Mouse (Mus musculus) liver, adult 2 months (tissue): ENCODE results near the gene Zdhhc9.

ENCODE experiments used
- CTCF ChIP-seq: fragments of 200-500 bp; IDR thresholded peaks from 2 replicates; pipeline ENCODE4 v1.5.1; 2011; ENCODE audit warnings: low read depth, low read length, control low read depth
- POLR2A ChIP-seq: fragments of 200-500 bp; IDR thresholded peaks from 2 replicates; pipeline ENCODE4 v1.6.1; 2011; ENCODE audit warnings: low read length, control low read depth; ENCODE audit not compliant: insufficient read depth; ENCODE audit errors: extremely low read depth

- TF ChIP-seq CTCF (no peak), POLR2A (no peak)
These were observed 51.3 kb downstream of the Zdhhc9 start for GRCm38 (mm10) chrX:48157396-48157795.
